Mouse (Mus musculus) C2C12 (cell line): ENCODE results near the gene Fcgrt.

ENCODE experiments used
- CEBPB ChIP-seq: IDR thresholded peaks from one replicate; pipeline ENCODE4 v1.6.1; 2011; ENCODE audit warnings: low read depth, mild to moderate bottlenecking, control low read depth, moderate library complexity
- CTCF ChIP-seq: IDR thresholded peaks from one replicate; pipeline ENCODE4 v1.5.1; 2011; ENCODE audit not compliant: control insufficient read depth, insufficient read depth, insufficient read length
- USF1 ChIP-seq: IDR thresholded peaks from one replicate; pipeline ENCODE4 v1.6.1; 2011; ENCODE audit warnings: low read depth, mild to moderate bottlenecking, control low read depth, moderate library complexity

DNA sequence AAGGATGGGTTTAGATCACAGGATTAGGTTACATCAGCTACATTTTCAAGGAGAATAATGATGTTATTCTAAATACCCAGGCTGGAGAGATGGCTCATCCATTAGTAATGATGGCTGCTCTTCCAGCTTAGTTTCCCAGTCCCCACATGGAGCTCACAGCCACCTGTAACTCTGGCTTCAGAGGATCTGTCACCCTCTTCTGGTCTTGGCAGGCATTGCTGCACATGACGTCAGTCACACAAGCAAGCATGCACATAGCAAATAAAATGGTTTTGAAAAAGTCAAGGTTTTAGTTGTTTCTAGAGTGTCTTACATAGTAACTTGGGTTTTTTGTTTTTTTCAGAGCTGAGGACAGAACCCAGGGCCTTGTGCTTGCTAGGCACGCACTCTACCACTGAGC is 31.4 kb downstream of the Fcgrt start:
- TF ChIP-seq CTCF: peak; percentile 10
- TF ChIP-seq CEBPB: no peak
- TF ChIP-seq USF1: no peak
